Mouse (Mus musculus) embryo, embryonic 10 days (tissue): ENCODE results near the gene Elp4.
A peak's percentile ranks its signal among the peaks of the same experiment; 100 is the strongest.

Experiments used
- DNase-seq: peaks from one replicate; pipeline ENCODE4 v3.0.0-alpha.2; 2015; ENCODE audit warnings: low spot score

Gene Elp4

GRCm38 (mm10) chr2:105726657-105727056, 177.7 kb downstream of the Elp4 start:
- no peak for DNase-seq

- no peak for DNase-seq
Measured at GRCm38 (mm10) chr2:105715409-105716115, 188.8 kb downstream of the Elp4 start.

- DNase-seq, result no peak
Measured at GRCm38 (mm10) chr2:105710511-105710910, 193.9 kb downstream of the Elp4 start.

GRCm38 (mm10) chr2:105709126-105709525, 195.2 kb downstream of the Elp4 start:
- no peak for DNase-seq

GRCm38 (mm10) chr2:105705320-105705719, 199.0 kb downstream of the Elp4 start:
- no peak for DNase-seq

- no peak for DNase-seq
Measured at GRCm38 (mm10) chr2:105702586-105702985, 201.8 kb downstream of the Elp4 start.

GRCm38 (mm10) chr2:105701781-105702180, 202.6 kb downstream of the Elp4 start:
- no peak for DNase-seq

GRCm38 (mm10) chr2:105698631-105699030, 205.7 kb downstream of the Elp4 start:
- no peak for DNase-seq

GRCm38 (mm10) chr2:105697741-105698140, 206.6 kb downstream of the Elp4 start:
- DNase-seq, result no peak

- peak; percentile 9 for DNase-seq
Measured at GRCm38 (mm10) chr2:105691296-105691695, 213.1 kb downstream of the Elp4 start.

- DNase-seq, result peak; percentile 86
Measured at GRCm38 (mm10) chr2:105689771-105690639, 214.4 kb downstream of the Elp4 start.

- DNase-seq, result peak; percentile 70
Measured at GRCm38 (mm10) chr2:105689304-105689770, 215.0 kb downstream of the Elp4 start.

- no peak for DNase-seq
Measured at GRCm38 (mm10) chr2:105688436-105689303, 215.7 kb downstream of the Elp4 start.

- no peak for DNase-seq
Measured at GRCm38 (mm10) chr2:105688011-105688410, 216.4 kb downstream of the Elp4 start.

- peak; percentile 82 for DNase-seq
Measured at GRCm38 (mm10) chr2:105687317-105687991, 216.9 kb downstream of the Elp4 start.

- no peak for DNase-seq
Measured at GRCm38 (mm10) chr2:105686363-105687316, 217.7 kb downstream of the Elp4 start.

- no peak for DNase-seq
Measured at GRCm38 (mm10) chr2:105685651-105686050, 218.7 kb downstream of the Elp4 start.

GRCm38 (mm10) chr2:105684991-105685650, 219.2 kb downstream of the Elp4 start:
- no peak for DNase-seq

GRCm38 (mm10) chr2:105683771-105684410, 220.5 kb downstream of the Elp4 start:
- DNase-seq, result no peak
